Mouse (Mus musculus) midbrain, postnatal 0 days (tissue): ENCODE measurements around the gene Adamtsl1. TPM values are rescaled to one million over a fixed set of nuclear protein-coding genes. Genes with fewer than 3 reads are reported as not detected.

ENCODE experiments used
- ATAC-seq: fragments of 200-750 bp; cut with Nextera tagmentation; 2 replicates; pipeline ENCODE4 v1.8.0; 2017; ENCODE audit warnings: moderate number of reproducible peaks, mild to moderate bottlenecking, moderate TSS enrichment, moderate library complexity; ENCODE audit not compliant: low FRiP score
- DNase-seq: peaks from one replicate; pipeline ENCODE4 v3.0.0-alpha.2; 2015; ENCODE audit warnings: low spot score
- H3K27ac ChIP-seq: fragments of 300-500 bp; sonication (generic); 2 replicates; pipeline ENCODE4 v1.5.1; 2014; ENCODE audit warnings: low read depth, mild to moderate bottlenecking, low read length, mixed read lengths
- H3K27me3 ChIP-seq: fragments of 300-500 bp; sonication (generic); 2 replicates; pipeline ENCODE4 v1.6.1; 2014; ENCODE audit warnings: low read length, control low read depth, mixed read lengths; ENCODE audit not compliant: insufficient read depth
- H3K36me3 ChIP-seq: fragments of 300-500 bp; sonication (generic); 2 replicates; pipeline ENCODE4 v1.6.1; 2014; ENCODE audit warnings: low read length, control low read depth, mixed read lengths; ENCODE audit not compliant: insufficient read depth
- H3K4me1 ChIP-seq: fragments of 300-500 bp; sonication (generic); 2 replicates; pipeline ENCODE4 v1.6.1; 2014; ENCODE audit warnings: mild to moderate bottlenecking, control low read depth, antibody characterized with exemption, low read length, mixed read lengths; ENCODE audit not compliant: insufficient read depth
- H3K4me2 ChIP-seq: fragments of 300-500 bp; sonication (generic); 2 replicates; pipeline ENCODE4 v1.6.1; 2014; ENCODE audit warnings: low read depth, mild to moderate bottlenecking, low read length, mixed read lengths; ENCODE audit not compliant: poor library complexity, severe bottlenecking
- H3K4me3 ChIP-seq: fragments of 300-500 bp; sonication (generic); 2 replicates; pipeline ENCODE4 v1.5.1; 2014; ENCODE audit warnings: low read depth, mild to moderate bottlenecking, low read length, moderate library complexity
- H3K9ac ChIP-seq: fragments of 300-500 bp; sonication (generic); replicated peaks from 2 replicates; pipeline ENCODE4 v1.6.1; 2014; ENCODE audit warnings: mild to moderate bottlenecking, low read length, moderate library complexity, mixed read lengths; ENCODE audit not compliant: poor library complexity, severe bottlenecking
- H3K9me3 ChIP-seq: fragments of 300-500 bp; sonication (generic); 2 replicates; pipeline ENCODE4 v1.6.1; 2016; ENCODE audit warnings: low read length, control low read depth
- CTCF ChIP-seq: IDR thresholded peaks from 2 replicates; pipeline ENCODE4 v1.5.1; 2016; ENCODE audit warnings: antibody characterized with exemption, mild to moderate bottlenecking
- WGBS: fragments of 180-500 bp; shearing (Covaris S2); extraction: QIAGEN DNeasy Blood & Tissue Kit; methylation state at CpG from one replicate; pipeline ENCODE4 v1.1.7; 2014; 5-methylcytosine and 5-hydroxymethylcytosine counted together
- polyA plus RNA-seq: library from polyadenylated mRNA; unstranded; fragments of >200 nt; fragmentation: Nextera tagmentation; extraction: Ambion mirVana; gene quantifications from 2 replicates; pipeline ENCODE4 v1.2.1, GENCODE M21; 2015
- total RNA-seq: library from RNA; depleted of rRNA; stranded (reverse); fragments of >200 nt; gene quantifications from 2 replicates; pipeline ENCODE4 v1.2.3, GENCODE M21; 2014

Gene Adamtsl1
- total and polyA plus RNA-seq, 2 experiments from 2014 or later = 4.9 to 7.3 TPM

GRCm38 (mm10) chr4:86046881-86047280 lies 532.9 kb downstream of the Adamtsl1 start:
- Histone ChIP-seq H3K27ac (no peak overlapping the region), H3K4me2 (no peak overlapping the region), H3K27me3 (no peaks in the 10 kb centered on the region), H3K9me3 (no peaks in the 10 kb centered on the region), H3K4me1 (no peaks in the 10 kb centered on the region), H3K4me3 (no peak overlapping the region), H3K9ac (no peak overlapping the region), H3K36me3 (no peaks in the 10 kb centered on the region)
- peak; percentile 20; the same call in 1 of the 2 replicates for TF ChIP-seq CTCF
- DNase-seq (no peak), ATAC-seq (no peak)
- WGBS = 61% methylated on average over 1 of the region's 1 CpGs

- WGBS = under 1% methylated on average over 19 of the region's 20 CpGs
- Histone ChIP-seq H3K27me3 (no peaks in the 10 kb centered on the region), H3K36me3 (no peaks in the 10 kb centered on the region), H3K4me2 (peak overlapping the region; percentile 83), H3K4me1 (no peaks in the 10 kb centered on the region), H3K4me3 (peak overlapping the region; percentile 46), H3K27ac (no peak overlapping the region), H3K9me3 (no peaks in the 10 kb centered on the region), H3K9ac (peak overlapping the region; percentile 54)
- DNase-seq (peak; percentile 89), ATAC-seq (peak; percentile 89)
- no peak for TF ChIP-seq CTCF
Observed at GRCm38 (mm10) chr4:86053487-86054237, 539.7 kb downstream of the Adamtsl1 start.

GRCm38 (mm10) chr4:86060614-86061013 lies 546.6 kb downstream of the Adamtsl1 start:
- TF ChIP-seq CTCF = no peak
- ATAC-seq (no peak), DNase-seq (no peak)
- Histone ChIP-seq H3K4me2 (no peak overlapping the region), H3K4me3 (no peak overlapping the region), H3K4me1 (no peaks in the 10 kb centered on the region), H3K27me3 (no peaks in the 10 kb centered on the region), H3K36me3 (no peaks in the 10 kb centered on the region), H3K9me3 (no peaks in the 10 kb centered on the region), H3K9ac (no peak overlapping the region), H3K27ac (no peak overlapping the region)
- WGBS = 91% methylated on average over 4 of the region's 4 CpGs

- H3K4me1 ChIP-seq = no peaks in the 10 kb centered on the region
- no peaks in the 10 kb centered on the region for H3K36me3 ChIP-seq
- no peak overlapping the region for H3K27ac ChIP-seq
- H3K4me2 ChIP-seq = no peak overlapping the region
- no peak overlapping the region for H3K4me3 ChIP-seq
- ATAC-seq = no peak
- DNase-seq = no peak
- no peak for TF ChIP-seq CTCF
- H3K27me3 ChIP-seq = no peaks in the 10 kb centered on the region
- 79% methylated on average over 5 of the region's 5 CpGs for WGBS
- no peak overlapping the region for H3K9ac ChIP-seq
- no peaks in the 10 kb centered on the region for H3K9me3 ChIP-seq
Observed at GRCm38 (mm10) chr4:86068376-86068775, 554.4 kb downstream of the Adamtsl1 start.

- Histone ChIP-seq H3K9ac (no peak overlapping the region), H3K36me3 (no peaks in the 10 kb centered on the region), H3K27me3 (no peaks in the 10 kb centered on the region), H3K27ac (no peak overlapping the region), H3K4me1 (no peaks in the 10 kb centered on the region), H3K9me3 (no peaks in the 10 kb centered on the region), H3K4me3 (no peak overlapping the region), H3K4me2 (no peak overlapping the region)
- no peak for TF ChIP-seq CTCF
- ATAC-seq (peak; percentile 62; the same call in 1 of the 2 replicates), DNase-seq (peak; percentile 63)
- WGBS = 31% methylated on average over 13 of the region's 13 CpGs
Observed at GRCm38 (mm10) chr4:86068875-86069718, 555.1 kb downstream of the Adamtsl1 start.

- 37% methylated on average over 1 of the region's 1 CpGs for WGBS
- H3K9ac ChIP-seq = no peak overlapping the region
- ATAC-seq (no peak), DNase-seq (no peak)
- no peak overlapping the region for H3K4me3 ChIP-seq
- no peak for TF ChIP-seq CTCF
- no peaks in the 10 kb centered on the region for H3K4me1 ChIP-seq
- no peaks in the 10 kb centered on the region for H3K9me3 ChIP-seq
- no peak overlapping the region for H3K4me2 ChIP-seq
- no peaks in the 10 kb centered on the region for H3K36me3 ChIP-seq
- no peak overlapping the region for H3K27ac ChIP-seq
- H3K27me3 ChIP-seq = no peaks in the 10 kb centered on the region
Observed at GRCm38 (mm10) chr4:86074871-86075270, 560.9 kb downstream of the Adamtsl1 start.
